Mouse (Mus musculus) kidney, postnatal 10 days (tissue): ENCODE data around the gene Smarca1.

ENCODE experiments used
- DNase-seq: peaks from one replicate; pipeline ENCODE4 v3.0.0; 2021; ENCODE audit warnings: mixed read lengths

Smarca1 gene

DNA sequence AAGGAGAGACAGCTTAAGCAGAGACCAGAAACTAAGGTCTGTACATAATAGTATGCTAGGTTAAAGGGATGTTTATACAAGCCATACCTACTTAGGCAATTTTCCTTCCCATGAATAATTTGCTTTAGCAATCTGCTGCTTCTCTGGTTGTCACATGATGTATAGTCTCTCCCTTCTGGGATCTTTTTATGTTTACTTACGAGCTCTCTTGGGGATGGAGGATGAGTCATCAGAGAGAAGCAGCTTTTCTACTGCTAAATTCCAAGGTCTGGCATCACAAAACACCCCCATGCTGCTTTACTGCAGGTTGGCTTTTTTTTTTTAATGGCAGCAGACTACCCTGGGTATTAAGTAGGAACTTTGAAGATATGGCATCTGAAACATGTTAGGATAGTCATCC, 132.6 kb downstream of the Smarca1 start:
- no peak for DNase-seq
